Mouse (Mus musculus): Measurements from ENCODE around the gene Alad. TPM values are rescaled to one million over a fixed set of nuclear protein-coding genes. Genes with fewer than 3 reads are reported as not detected.

Alad gene
- polyA plus RNA-seq, 2 experiments, result 296 to 629 TPM

DNA sequence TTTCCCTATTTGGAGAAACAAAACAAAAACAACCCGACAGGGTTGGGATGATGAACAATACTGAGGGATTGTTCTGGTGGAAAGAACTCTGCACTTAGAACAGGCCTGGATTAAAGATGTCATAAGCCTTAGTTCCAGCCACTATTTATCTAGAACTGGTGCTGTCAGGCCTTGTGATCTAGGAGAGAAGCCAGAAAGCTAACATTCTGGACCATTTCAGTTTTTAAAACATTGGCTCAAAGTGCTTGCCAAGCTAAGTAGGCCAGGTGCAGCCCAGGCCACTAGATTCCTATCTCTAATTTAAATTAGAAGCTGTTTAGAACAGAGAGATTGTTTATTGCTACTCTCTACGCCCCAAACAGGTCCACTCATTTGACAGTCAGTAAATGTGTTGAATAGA is 6.5 kb upstream of the Alad start:
- WGBS (ENCODE audit: insufficient replicate concordance), result 51% methylated on average over 2 of the region's 2 CpGs
- DNase-seq (ENCODE audit: low read depth in 3 of 3, low spot score in 3 of 3), result no peak
- H3K27me3 ChIP-seq (ENCODE audit: control insufficient read depth, insufficient read depth, low read length), result no peaks in the 10 kb centered on the region
- no peak overlapping the region for H3K4me3 ChIP-seq (ENCODE audit: insufficient read depth in 1 of 2, low read depth in 2 of 2, low read length in 2 of 2)
- H3K27ac ChIP-seq, result no peak overlapping the region
- ATAC-seq (ENCODE audit: insufficient read depth), result no peak
- H3K9ac ChIP-seq (replicated peaks), result no peak overlapping the region
- no peaks in the 10 kb centered on the region for H3K9me3 ChIP-seq (ENCODE audit: control insufficient read depth, low read length)
- peaks cover 0 to 13% of the 10 kb centered on the region in 2 experiments for H3K4me1 ChIP-seq (replicated peaks; ENCODE audit: control insufficient read depth in 2 of 2, insufficient read depth in 2 of 2, low read length in 1 of 2)
- no peak for TF ChIP-seq CTCF (IDR thresholded peaks at IDR 0.05; ENCODE audit: low read depth)
- no peak for TF ChIP-seq EP300 (IDR thresholded peaks at IDR 0.05; ENCODE audit: low read depth)
- no peak overlapping the region for H3K4me2 ChIP-seq (ENCODE audit: low read depth)
- peaks cover 8% of the 10 kb centered on the region for H3K36me3 ChIP-seq (replicated peaks; ENCODE audit: control insufficient read depth, insufficient read depth, low read depth)

DNA sequence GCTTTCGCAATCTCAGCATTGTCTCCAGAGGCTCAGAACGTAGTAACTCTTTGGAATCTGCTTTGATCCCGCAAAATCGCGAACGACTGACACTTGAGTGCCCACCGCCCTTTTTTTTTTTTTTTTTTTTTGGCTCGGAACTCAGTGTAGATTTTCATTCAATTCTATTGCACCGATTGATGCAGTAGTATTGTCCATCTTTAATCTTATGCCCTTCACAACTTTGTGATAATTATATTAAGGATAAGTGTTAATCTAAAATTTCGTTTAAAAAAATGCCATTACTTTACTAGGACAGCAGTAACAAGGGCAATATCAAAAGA is 5.7 kb upstream of the Alad start:
- WGBS (ENCODE audit: insufficient replicate concordance), result 3% methylated on average over 10 of the region's 10 CpGs
- Histone ChIP-seq H3K9ac (replicated peaks) (no peak overlapping the region), H3K4me2 (ENCODE audit: low read depth) (peak overlapping the region; percentile 90), H3K27ac (no peak overlapping the region), H3K36me3 (replicated peaks; ENCODE audit: control insufficient read depth, insufficient read depth, low read depth) (peaks cover 8% of the 10 kb centered on the region), H3K4me1 (replicated peaks; ENCODE audit: control insufficient read depth in 2 of 2, insufficient read depth in 2 of 2, low read length in 1 of 2) (peaks cover 3 to 13% of the 10 kb centered on the region in 2 experiments), H3K9me3 (ENCODE audit: control insufficient read depth, low read length) (no peaks in the 10 kb centered on the region), H3K27me3 (ENCODE audit: control insufficient read depth, insufficient read depth, low read length) (no peaks in the 10 kb centered on the region), H3K4me3 (ENCODE audit: insufficient read depth in 1 of 2, low read depth in 2 of 2, low read length in 2 of 2) (peak overlapping the region; percentile 28 to 98; a peak in 3 of 4 replicates)
- ATAC-seq (ENCODE audit: insufficient read depth) (no peak), DNase-seq (ENCODE audit: low read depth in 3 of 3, low spot score in 3 of 3) (no peak)
- TF ChIP-seq EP300 (IDR thresholded peaks at IDR 0.05; ENCODE audit: low read depth), result no peak
- no peak for TF ChIP-seq CTCF (IDR thresholded peaks at IDR 0.05; ENCODE audit: low read depth)

DNA sequence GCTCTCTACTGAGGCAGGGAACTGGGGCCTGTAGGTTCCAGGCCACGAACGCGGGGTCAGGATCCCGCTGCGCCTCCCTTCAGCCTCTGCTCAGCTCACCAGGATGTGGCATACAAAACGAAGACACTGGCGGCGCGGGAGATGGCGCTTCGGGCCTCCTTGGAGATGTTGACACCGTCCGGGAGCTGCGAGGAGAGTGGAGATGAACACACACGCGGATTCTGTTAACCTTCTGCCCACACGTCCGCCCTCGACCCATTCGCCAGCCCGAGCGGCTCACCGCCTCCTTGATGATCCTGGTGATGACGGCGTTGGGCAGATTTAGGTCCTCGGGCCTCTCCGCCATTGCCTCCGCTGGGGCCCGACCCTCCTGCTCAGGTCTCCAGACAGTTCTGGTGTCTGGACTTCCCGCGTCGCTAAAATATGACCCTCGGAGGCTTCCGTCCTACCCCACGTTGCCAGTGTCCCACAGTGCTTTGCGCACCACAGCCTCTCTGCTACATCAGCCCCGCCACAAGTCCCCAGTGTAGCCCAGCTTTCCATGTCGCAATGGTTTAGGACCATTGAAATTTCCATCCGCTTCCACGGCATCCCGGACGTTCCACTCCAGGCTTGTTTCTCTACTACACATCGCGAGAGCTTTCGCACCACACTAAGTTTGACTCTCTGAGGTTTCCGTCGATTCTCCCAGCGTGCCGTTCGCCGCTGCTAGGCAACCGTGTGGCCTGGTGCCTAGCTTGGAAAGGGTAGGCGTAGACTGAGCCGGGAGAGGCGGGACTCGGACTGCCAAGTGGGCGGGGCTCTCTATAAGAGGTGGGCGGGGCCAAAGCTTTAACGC is 5.2 kb upstream of the Alad start, which contains the start of the genes Pole3 and 4933430I17Rik:
TSS of gene Pole3 (minus strand) at position 418 of the 838 bp plus-strand sequence.
TSS of gene 4933430I17Rik (plus strand) at position 719 of the 838 bp plus-strand sequence.
- Histone ChIP-seq H3K9ac (replicated peaks) (peak within 1 kb of the TSS; percentile 95), H3K4me3 (ENCODE audit: insufficient read depth in 1 of 2, low read depth in 2 of 2, low read length in 2 of 2) (peak within 1 kb of the TSS; percentile 94 to 98), H3K9me3 (ENCODE audit: control insufficient read depth, low read length) (no peaks in the 10 kb centered on the region), H3K27ac (peak within 1 kb of the TSS; percentile 73), H3K4me2 (ENCODE audit: low read depth) (peak within 1 kb of the TSS; percentile 90), H3K4me1 (replicated peaks; ENCODE audit: control insufficient read depth in 2 of 2, insufficient read depth in 2 of 2, low read length in 1 of 2) (peaks cover 5 to 13% of the 10 kb centered on the region in 2 experiments), H3K36me3 (replicated peaks; ENCODE audit: control insufficient read depth, insufficient read depth, low read depth) (peaks cover 8% of the 10 kb centered on the region), H3K27me3 (ENCODE audit: control insufficient read depth, insufficient read depth, low read length) (no peaks in the 10 kb centered on the region)
- no peak for TF ChIP-seq CTCF (IDR thresholded peaks at IDR 0.05; ENCODE audit: low read depth)
- TF ChIP-seq EP300 (IDR thresholded peaks at IDR 0.05; ENCODE audit: low read depth), result peak; percentile 55
- ATAC-seq (ENCODE audit: insufficient read depth) (peak; percentile 97), DNase-seq (ENCODE audit: low read depth in 3 of 3, low spot score in 3 of 3) (peak; percentile 95 to 97 (median 95))
- under 1% methylated on average over 59 of the region's 59 CpGs for WGBS (ENCODE audit: insufficient replicate concordance)

GRCm38 (mm10) chr4:62520892-62521400 is 1.2 kb upstream of the Alad start:
- peak overlapping the region; percentile 100 for H3K9ac ChIP-seq (replicated peaks)
- peaks cover 9% of the 10 kb centered on the region for H3K36me3 ChIP-seq (replicated peaks; ENCODE audit: control insufficient read depth, insufficient read depth, low read depth)
- H3K27me3 ChIP-seq (ENCODE audit: control insufficient read depth, insufficient read depth, low read length), result no peaks in the 10 kb centered on the region
- H3K4me1 ChIP-seq (replicated peaks; ENCODE audit: control insufficient read depth in 2 of 2, insufficient read depth in 2 of 2, low read length in 1 of 2), result peaks cover 13 to 31% of the 10 kb centered on the region in 2 experiments
- no peak for TF ChIP-seq EP300 (IDR thresholded peaks at IDR 0.05; ENCODE audit: low read depth)
- no peak for TF ChIP-seq CTCF (IDR thresholded peaks at IDR 0.05; ENCODE audit: low read depth)
- 57% methylated on average over 2 of the region's 2 CpGs for WGBS (ENCODE audit: insufficient replicate concordance)
- H3K27ac ChIP-seq, result peak overlapping the region; percentile 41
- peak overlapping the region in 1 of 2 experiments; percentile 98; a peak in 2 of 4 replicates for H3K4me3 ChIP-seq (ENCODE audit: insufficient read depth in 1 of 2, low read depth in 2 of 2, low read length in 2 of 2)
- H3K4me2 ChIP-seq (ENCODE audit: low read depth), result peak overlapping the region; percentile 87
- DNase-seq (ENCODE audit: low read depth in 3 of 3, low spot score in 3 of 3) (no peak), ATAC-seq (ENCODE audit: insufficient read depth) (no peak)
- no peaks in the 10 kb centered on the region for H3K9me3 ChIP-seq (ENCODE audit: control insufficient read depth, low read length)
